Mouse (Mus musculus) bone marrow, adult 2 months (tissue): ENCODE measurements around the gene Ror1.
A peak's percentile ranks its signal among the peaks of the same experiment; 100 is the strongest.

ENCODE experiments used
- CTCF ChIP-seq: fragments of 200-500 bp; IDR thresholded peaks from 2 replicates; pipeline ENCODE4 v1.5.1; 2011; ENCODE audit warnings: low read length, control low read depth; ENCODE audit not compliant: control insufficient read depth, insufficient read depth
- POLR2A ChIP-seq: fragments of 200-500 bp; IDR thresholded peaks from 2 replicates; pipeline ENCODE4 v1.6.1; 2011; ENCODE audit warnings: low read depth, mild to moderate bottlenecking, control low read depth, low read length, borderline replicate concordance; ENCODE audit not compliant: control insufficient read depth

DNA sequence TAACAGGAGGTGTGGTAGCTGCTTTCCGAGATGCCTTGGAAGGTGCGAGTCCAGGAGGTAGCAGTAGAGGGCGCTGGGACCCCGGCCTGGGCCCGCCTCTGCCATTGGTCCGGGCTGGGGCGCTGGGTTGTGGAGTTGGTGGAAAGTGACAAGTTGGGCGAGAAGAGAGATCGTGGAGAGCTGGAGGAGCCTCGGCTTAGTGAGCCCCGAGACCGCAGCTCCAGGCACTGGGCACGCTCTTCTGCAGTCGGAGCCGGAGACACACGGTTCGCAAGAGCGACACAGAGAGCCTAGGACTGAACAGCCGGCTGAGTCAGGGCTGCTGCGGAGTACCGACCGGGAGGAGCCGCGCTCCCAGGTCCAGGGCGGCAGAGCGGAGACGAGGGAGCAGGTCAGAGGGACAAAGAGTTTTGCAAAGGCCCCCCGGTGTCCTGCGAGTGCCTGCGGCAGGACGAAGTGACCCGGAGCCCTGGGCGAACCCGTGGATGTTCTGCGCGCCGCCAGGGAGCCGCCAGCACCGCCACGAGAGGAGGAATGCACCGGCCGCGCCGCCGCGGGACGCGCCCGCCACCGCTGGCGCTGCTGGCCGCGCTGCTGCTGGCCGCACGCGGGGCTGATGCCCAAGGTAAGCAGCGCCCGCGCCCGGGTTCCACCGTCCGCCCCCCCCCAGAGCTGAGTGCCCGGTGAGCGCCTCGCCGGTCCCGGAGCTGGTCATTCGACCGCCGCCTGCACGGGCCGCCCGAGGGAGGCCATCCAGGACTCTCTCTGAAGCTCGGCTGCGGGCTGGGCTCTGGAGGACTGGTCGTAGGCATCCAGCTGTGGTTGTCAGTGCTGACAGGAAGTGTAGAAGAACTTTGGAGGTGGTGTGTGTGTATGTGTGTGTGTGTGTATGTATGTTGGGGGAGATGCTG lies at the start of gene Ror1:
- peak; percentile 32; the same call in 1 of the 2 replicates for TF ChIP-seq POLR2A
- TF ChIP-seq CTCF, result peak; percentile 31; the same call in 1 of the 2 replicates
